In the genomic region with DNA sequence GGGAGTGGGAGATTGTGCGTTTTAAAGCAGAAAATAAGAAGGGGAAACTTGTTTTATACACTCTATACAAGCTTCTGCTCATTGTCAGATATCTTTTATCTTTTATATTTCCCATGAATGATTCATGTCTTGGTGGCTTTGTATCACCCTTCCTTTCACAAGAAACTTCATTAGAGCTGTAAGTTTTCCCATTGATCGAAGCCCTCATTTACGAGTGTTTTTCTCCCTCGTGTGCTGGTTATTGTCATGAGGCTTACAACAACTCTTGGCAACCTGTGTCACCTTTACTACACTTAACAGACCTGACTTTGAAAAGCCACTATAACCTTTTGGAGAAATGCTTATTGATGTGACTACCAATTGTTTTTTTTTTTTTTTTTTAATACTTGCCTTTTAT, we compare ENCODE assay signal across 27 mouse cellular contexts. TPM values are rescaled to one million over a fixed set of nuclear protein-coding genes. Genes with fewer than 3 reads are reported as not detected.
A peak's percentile ranks its signal among the peaks of the same experiment; 100 is the strongest.
DNase-seq lines count a peak whose midpoint lies in the region; ATAC-seq and TF ChIP-seq lines count a peak whose summit lies in the region.
"Had no signal": no experiment of that assay in that cellular context is flagged by ENCODE, and none has a peak within 500 bp of the region (broad histone marks: within the 10 kb centered on the region; RNA-seq: fewer than 3 reads in every experiment).

No protein-coding gene starts in this region.

- peak; percentile 91 for DNase-seq in midbrain, embryonic 11.5 days (ENCODE audit: low spot score, missing footprints)
- no peak for DNase-seq in midbrain, postnatal 0 days (ENCODE audit: low spot score)
- DNase-seq in forebrain, embryonic 14.5 days (ENCODE audit: low spot score), result peak; percentile 55
- no peak for DNase-seq in cerebellum, adult 8-10 months
- DNase-seq in thymus, postnatal 0 days (ENCODE audit: low spot score), result no peak
- DNase-seq: adrenal gland, adult 8-10 months; heart, postnatal 4 days; kidney, adult 9 months; kidney, postnatal 36 days; liver, embryonic 13.5 days; lung, embryonic 14.5 days; thymus, postnatal 25 days had no signal

- peaks cover 50% of the 10 kb centered on the region for H3K4me1 ChIP-seq in midbrain, embryonic 11.5 days (ENCODE audit: control insufficient read depth, insufficient read depth, low read length)
- H3K4me1 ChIP-seq in midbrain, postnatal 0 days (ENCODE audit: insufficient read depth, low read length), result no peaks in the 10 kb centered on the region
- peaks cover 41% of the 10 kb centered on the region for H3K4me1 ChIP-seq in forebrain, embryonic 14.5 days (ENCODE audit: control insufficient read depth, insufficient read depth, low read length)
- peaks cover 34% of the 10 kb centered on the region for H3K4me1 ChIP-seq in hindbrain, embryonic 12.5 days
- peaks cover 17% of the 10 kb centered on the region for H3K4me1 ChIP-seq in kidney, embryonic 15.5 days

- H3K27me3 ChIP-seq in midbrain, embryonic 11.5 days (ENCODE audit: control insufficient read depth, insufficient read depth, low read length), result peaks cover 33% of the 10 kb centered on the region
- H3K27me3 ChIP-seq in midbrain, postnatal 0 days (ENCODE audit: insufficient read depth, low read length), result peaks cover 54% of the 10 kb centered on the region
- H3K27me3 ChIP-seq in forebrain, embryonic 14.5 days (replicated peaks; ENCODE audit: control insufficient read depth, insufficient read depth, low read length), result peaks cover 20% of the 10 kb centered on the region
- H3K27me3 ChIP-seq in hindbrain, embryonic 12.5 days, result peaks cover 51% of the 10 kb centered on the region
- peaks cover 86% of the 10 kb centered on the region for H3K27me3 ChIP-seq in kidney, embryonic 15.5 days

- peak overlapping the region; percentile 6; the same call in 1 of the 2 replicates for H3K27ac ChIP-seq in midbrain, embryonic 11.5 days (ENCODE audit: low read depth, low read length)
- no peak overlapping the region for H3K27ac ChIP-seq in midbrain, postnatal 0 days (ENCODE audit: low read depth, low read length)
- peak overlapping the region; percentile 70; the same call in 1 of the 2 replicates for H3K27ac ChIP-seq in forebrain, embryonic 14.5 days (ENCODE audit: low read depth, low read length)
- peak overlapping the region; percentile 62; the same call in 1 of the 2 replicates for H3K27ac ChIP-seq in hindbrain, embryonic 12.5 days
- no peak overlapping the region for H3K27ac ChIP-seq in kidney, embryonic 15.5 days
- H3K27ac ChIP-seq: heart, embryonic 10.5 days; intestine, embryonic 15.5 days; liver, embryonic 13.5 days; macrophage had no signal

- H3K9me3 ChIP-seq in midbrain, embryonic 11.5 days (ENCODE audit: control insufficient read depth, low read length), result no peaks in the 10 kb centered on the region
- no peaks in the 10 kb centered on the region for H3K9me3 ChIP-seq in midbrain, postnatal 0 days (ENCODE audit: low read length)
- no peaks in the 10 kb centered on the region for H3K9me3 ChIP-seq in forebrain, embryonic 14.5 days (replicated peaks; ENCODE audit: control insufficient read depth, low read length)
- H3K9me3 ChIP-seq in hindbrain, embryonic 12.5 days (replicated peaks), result no peaks in the 10 kb centered on the region
- no peaks in the 10 kb centered on the region for H3K9me3 ChIP-seq in kidney, embryonic 15.5 days (replicated peaks)
- H3K9me3 ChIP-seq: heart, embryonic 10.5 days; intestine, embryonic 15.5 days; liver, embryonic 13.5 days had no signal

- H3K4me3 ChIP-seq in midbrain, embryonic 11.5 days (ENCODE audit: low read depth, low read length), result no peak overlapping the region
- no peak overlapping the region for H3K4me3 ChIP-seq in midbrain, postnatal 0 days (ENCODE audit: low read depth, low read length)
- H3K4me3 ChIP-seq in forebrain, embryonic 14.5 days (ENCODE audit: low read depth, low read length), result no peak overlapping the region
- no peak overlapping the region for H3K4me3 ChIP-seq in hindbrain, embryonic 12.5 days
- H3K4me3 ChIP-seq in kidney, embryonic 15.5 days (replicated peaks), result no peak overlapping the region
- H3K4me3 ChIP-seq: heart, embryonic 10.5 days; intestine, embryonic 15.5 days; liver, embryonic 13.5 days had no signal

- no peak overlapping the region for H3K9ac ChIP-seq in midbrain, embryonic 11.5 days (ENCODE audit: low read length)
- no peak overlapping the region for H3K9ac ChIP-seq in midbrain, postnatal 0 days (replicated peaks; ENCODE audit: low read length, poor library complexity, severe bottlenecking)
- no peak overlapping the region for H3K9ac ChIP-seq in forebrain, embryonic 14.5 days (ENCODE audit: low read length)
- no peak overlapping the region for H3K9ac ChIP-seq in hindbrain, embryonic 12.5 days
- H3K9ac ChIP-seq in kidney, embryonic 15.5 days, result no peak overlapping the region
- H3K9ac ChIP-seq: intestine, embryonic 15.5 days; liver, embryonic 13.5 days; lung, embryonic 14.5 days had no signal

- 15% methylated on average over 4 of the region's 4 CpGs for WGBS in midbrain, embryonic 11.5 days
- WGBS in midbrain, postnatal 0 days, result 31% methylated on average over 4 of the region's 4 CpGs
- WGBS in forebrain, embryonic 14.5 days, result 6% methylated on average over 4 of the region's 4 CpGs
- 29% methylated on average over 4 of the region's 4 CpGs for WGBS in hindbrain, embryonic 12.5 days
- WGBS in kidney, embryonic 15.5 days, result 77% methylated on average over 4 of the region's 4 CpGs

- H3K36me3 ChIP-seq in midbrain, embryonic 11.5 days (ENCODE audit: control insufficient read depth, insufficient read depth, low read length), result no peaks in the 10 kb centered on the region
- H3K36me3 ChIP-seq in midbrain, postnatal 0 days (ENCODE audit: insufficient read depth, low read length), result no peaks in the 10 kb centered on the region
- H3K36me3 ChIP-seq in forebrain, embryonic 14.5 days (ENCODE audit: control insufficient read depth, insufficient read depth, low read length), result no peaks in the 10 kb centered on the region
- no peaks in the 10 kb centered on the region for H3K36me3 ChIP-seq in hindbrain, embryonic 12.5 days
- no peaks in the 10 kb centered on the region for H3K36me3 ChIP-seq in kidney, embryonic 15.5 days
- H3K36me3 ChIP-seq: heart, embryonic 10.5 days; intestine, embryonic 15.5 days; liver, embryonic 13.5 days had no signal

- H3K4me2 ChIP-seq in midbrain, embryonic 11.5 days, result no peak overlapping the region
- no peak overlapping the region for H3K4me2 ChIP-seq in midbrain, postnatal 0 days (ENCODE audit: low read depth, low read length, poor library complexity, severe bottlenecking)
- no peak overlapping the region for H3K4me2 ChIP-seq in forebrain, embryonic 14.5 days (ENCODE audit: low read length)
- no peak overlapping the region for H3K4me2 ChIP-seq in hindbrain, embryonic 12.5 days (replicated peaks)
- H3K4me2 ChIP-seq in kidney, embryonic 15.5 days, result no peak overlapping the region
- H3K4me2 ChIP-seq: intestine, embryonic 15.5 days; liver, embryonic 13.5 days; lung, embryonic 14.5 days had no signal

- no peak for TF ChIP-seq CTCF in midbrain, postnatal 0 days (IDR thresholded peaks at IDR 0.05)

- no peak for ATAC-seq in midbrain, embryonic 11.5 days (ENCODE audit: low FRiP score)
- ATAC-seq in midbrain, postnatal 0 days (ENCODE audit: low FRiP score), result no peak
- no peak for ATAC-seq in forebrain, embryonic 14.5 days
- no peak for ATAC-seq in hindbrain, embryonic 12.5 days (ENCODE audit: low FRiP score)
- ATAC-seq in kidney, embryonic 15.5 days (replicated peaks; ENCODE audit: low FRiP score), result no peak
- ATAC-seq: activated CD4-positive, CD25-positive, alpha-beta regulatory T cell, adult 4 months; intestine, embryonic 15.5 days had no signal

RNA-seq across cellular contexts. Expression of a gene that starts 4.6 kb away (rescaled TPM):
- polyA plus RNA-seq in midbrain, embryonic 11.5 days (2014; fragmentation: Nextera tagmentation; extraction: Ambion mirVana), result 0.62 and 0.64 TPM in 2 replicates
- 1.9 TPM in 1 of 2 replicates, not detected in the other for total RNA-seq in midbrain, postnatal 0 days (2014; rRNA removed)
- 0.07 TPM in 1 of 2 replicates, not detected in the other for polyA plus RNA-seq in midbrain, postnatal 0 days (2015; fragmentation: Nextera tagmentation; extraction: Ambion mirVana)
- 0.25 and 0.33 TPM in 2 replicates for polyA plus RNA-seq in forebrain, embryonic 14.5 days (2014; fragmentation: Nextera tagmentation; extraction: Ambion mirVana)
- 2.8 and 4.0 TPM in 2 replicates for polyA plus RNA-seq in hindbrain, embryonic 12.5 days (2016; fragmentation: Nextera tagmentation; extraction: Ambion mirVana)
- 0.10 TPM in 1 of 2 replicates, not detected in the other for polyA plus RNA-seq in kidney, embryonic 15.5 days (2015; fragmentation: Nextera tagmentation; extraction: Ambion mirVana)
- not detected in 2 replicates for polyA plus RNA-seq in thymus, postnatal 0 days (2015; fragmentation: Nextera tagmentation; extraction: Ambion mirVana)
- total RNA-seq: adrenal gland, adult 8-10 months; gastrocnemius, adult 8-10 months; heart, postnatal 4 days had no signal
- polyA plus RNA-seq: activated CD4-positive, CD25-positive, alpha-beta regulatory T cell, adult 4 months; embryonic facial prominence, embryonic 14.5 days; gonadal fat pad, adult 2 months; heart, embryonic 10.5 days; heart, embryonic 16.5 days; intestine, embryonic 15.5 days; limb, embryonic 14.5 days; liver, embryonic 13.5 days; lung, embryonic 14.5 days; macrophage; spleen, adult 2 months; testis, adult 2 months had no signal

RNA-seq across cellular contexts. Expression of a gene that starts 9.9 kb away (rescaled TPM):
- polyA plus RNA-seq in midbrain, embryonic 11.5 days (2014; fragmentation: Nextera tagmentation; extraction: Ambion mirVana), result 14.6 and 15.8 TPM in 2 replicates
- 10.7 and 24.8 TPM in 2 replicates for total RNA-seq in midbrain, postnatal 0 days (2014; rRNA removed)
- polyA plus RNA-seq in midbrain, postnatal 0 days (2015; fragmentation: Nextera tagmentation; extraction: Ambion mirVana), result 4.4 and 8.8 TPM in 2 replicates
- 9.5 and 10.9 TPM in 2 replicates for polyA plus RNA-seq in forebrain, embryonic 14.5 days (2014; fragmentation: Nextera tagmentation; extraction: Ambion mirVana)
- polyA plus RNA-seq in hindbrain, embryonic 12.5 days (2016; fragmentation: Nextera tagmentation; extraction: Ambion mirVana), result 18.1 and 25.0 TPM in 2 replicates
- polyA plus RNA-seq in kidney, embryonic 15.5 days (2015; fragmentation: Nextera tagmentation; extraction: Ambion mirVana), result 0.13 TPM in 1 of 2 replicates, not detected in the other
- not detected in 2 replicates for polyA plus RNA-seq in thymus, postnatal 0 days (2015; fragmentation: Nextera tagmentation; extraction: Ambion mirVana)
- total RNA-seq: gastrocnemius, adult 8-10 months; heart, postnatal 4 days had no signal
- polyA plus RNA-seq: gonadal fat pad, adult 2 months; heart, embryonic 16.5 days; intestine, embryonic 15.5 days; lung, embryonic 14.5 days; macrophage; spleen, adult 2 months had no signal

RNA-seq across cellular contexts. Expression of a gene that starts 19.7 kb away (rescaled TPM):
- polyA plus RNA-seq in midbrain, embryonic 11.5 days (2014; fragmentation: Nextera tagmentation; extraction: Ambion mirVana), result 5.8 and 6.3 TPM in 2 replicates
- 69.2 and 106 TPM in 2 replicates for total RNA-seq in midbrain, postnatal 0 days (2014; rRNA removed)
- 6.9 and 13.9 TPM in 2 replicates for polyA plus RNA-seq in midbrain, postnatal 0 days (2015; fragmentation: Nextera tagmentation; extraction: Ambion mirVana)
- polyA plus RNA-seq in forebrain, embryonic 14.5 days (2014; fragmentation: Nextera tagmentation; extraction: Ambion mirVana), result 7.3 and 9.8 TPM in 2 replicates
- 18.3 TPM in 2 replicates for polyA plus RNA-seq in hindbrain, embryonic 12.5 days (2016; fragmentation: Nextera tagmentation; extraction: Ambion mirVana)
- polyA plus RNA-seq in kidney, embryonic 15.5 days (2015; fragmentation: Nextera tagmentation; extraction: Ambion mirVana), result not detected in 2 replicates
- polyA plus RNA-seq in thymus, postnatal 0 days (2015; fragmentation: Nextera tagmentation; extraction: Ambion mirVana), result not detected in 2 replicates
- total RNA-seq: gastrocnemius, adult 8-10 months; heart, postnatal 4 days had no signal
- polyA plus RNA-seq: activated CD4-positive, CD25-positive, alpha-beta regulatory T cell, adult 4 months; heart, embryonic 16.5 days; intestine, embryonic 15.5 days; liver, embryonic 13.5 days; lung, embryonic 14.5 days; macrophage; spleen, adult 2 months had no signal

RNA-seq across cellular contexts. Expression of a gene that starts 34.8 kb away (rescaled TPM):
- polyA plus RNA-seq in midbrain, embryonic 11.5 days (2014; fragmentation: Nextera tagmentation; extraction: Ambion mirVana), result 0.41 and 0.45 TPM in 2 replicates
- total RNA-seq in midbrain, postnatal 0 days (2014; rRNA removed), result 0.19 and 0.38 TPM in 2 replicates
- 0.21 and 0.32 TPM in 2 replicates for polyA plus RNA-seq in midbrain, postnatal 0 days (2015; fragmentation: Nextera tagmentation; extraction: Ambion mirVana)
- polyA plus RNA-seq in forebrain, embryonic 14.5 days (2014; fragmentation: Nextera tagmentation; extraction: Ambion mirVana), result 0.32 and 0.55 TPM in 2 replicates
- polyA plus RNA-seq in hindbrain, embryonic 12.5 days (2016; fragmentation: Nextera tagmentation; extraction: Ambion mirVana), result 0.55 and 0.58 TPM in 2 replicates
- not detected in 2 replicates for polyA plus RNA-seq in kidney, embryonic 15.5 days (2015; fragmentation: Nextera tagmentation; extraction: Ambion mirVana)
- polyA plus RNA-seq in thymus, postnatal 0 days (2015; fragmentation: Nextera tagmentation; extraction: Ambion mirVana), result not detected in 2 replicates
- total RNA-seq: adrenal gland, adult 8-10 months; gastrocnemius, adult 8-10 months; heart, postnatal 4 days; left cerebral cortex, adult 18-20 months; left cerebral cortex, postnatal 25 days had no signal
- polyA plus RNA-seq: activated CD4-positive, CD25-positive, alpha-beta regulatory T cell, adult 4 months; gonadal fat pad, adult 2 months; heart, embryonic 10.5 days; heart, embryonic 16.5 days; intestine, embryonic 15.5 days; liver, embryonic 13.5 days; lung, embryonic 14.5 days; macrophage; spleen, adult 2 months; testis, adult 2 months had no signal

Comparison
In these comparisons a context has a peak if more than half of its experiments do, and no peak if none do; other contexts are left out.
1. DNase-seq: peak in midbrain, embryonic 11.5 days (single experiment) and forebrain, embryonic 14.5 days (single experiment); none in midbrain, postnatal 0 days (single experiment), cerebellum, adult 8-10 months (single experiment) and thymus, postnatal 0 days (single experiment).
2. H3K27ac ChIP-seq: peak in midbrain, embryonic 11.5 days (single experiment), forebrain, embryonic 14.5 days (single experiment) and hindbrain, embryonic 12.5 days (single experiment); none in midbrain, postnatal 0 days (single experiment) and kidney, embryonic 15.5 days (single experiment).